Mouse (Mus musculus): Measurements from ENCODE around the gene Mast2.

DNA sequence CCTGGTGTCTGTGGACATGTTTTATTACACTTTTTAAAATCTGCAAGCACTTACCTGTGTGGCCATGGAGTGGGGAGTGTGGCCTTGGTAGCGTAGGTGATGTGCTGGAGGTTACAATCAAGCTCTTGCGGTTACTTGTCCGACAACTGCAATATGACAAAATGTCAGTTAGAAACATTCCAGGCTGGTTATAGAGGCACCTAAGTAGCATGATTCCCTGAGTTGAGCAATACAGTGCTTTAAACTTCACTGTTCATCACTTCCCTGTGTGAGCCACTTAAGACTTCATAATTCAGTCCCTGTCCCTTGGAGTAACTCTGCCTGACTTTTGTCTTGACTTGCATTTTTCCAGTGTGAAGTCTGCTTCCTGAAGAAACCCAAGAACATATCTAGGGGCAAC lies 111.1 kb downstream of the Mast2 start:
- TF ChIP-seq CTCF (IDR thresholded peaks at IDR 0.05; ENCODE audit: extremely low read depth, insufficient read length, insufficient replicate concordance, low read depth, low read length) (no peak), POLR2A (IDR thresholded peaks at IDR 0.05; ENCODE audit: low read depth, low read length) (no peak)

Data from small intestine, adult 2 months (tissue).